Mouse (Mus musculus) myocyte (in vitro differentiated cells): Measurements from ENCODE around the gene Pbxip1. TPM values are rescaled to one million over a fixed set of nuclear protein-coding genes. Genes with fewer than 3 reads are reported as not detected.

ENCODE experiments used
- H3K27me3 ChIP-seq: one replicate; pipeline ENCODE4 v1.6.1; 2011; ENCODE audit not compliant: control insufficient read depth, insufficient read depth, insufficient read length
- H3K36me3 ChIP-seq: one replicate; pipeline ENCODE4 v1.6.1; 2011; ENCODE audit not compliant: control insufficient read depth, insufficient read depth
- H3K4me2 ChIP-seq: one replicate; pipeline ENCODE4 v1.6.1; 2011; ENCODE audit warnings: low read depth, control low read depth
- H3K4me3 ChIP-seq: one replicate; pipeline ENCODE4 v1.5.1; 2011; ENCODE audit warnings: mild to moderate bottlenecking, control low read depth, moderate library complexity
- H3K79me2 ChIP-seq: one replicate; pipeline ENCODE4 v1.6.1; 2011; ENCODE audit not compliant: control insufficient read depth, insufficient read depth
- H3ac ChIP-seq: one replicate; pipeline ENCODE4 v1.6.1; 2011; ENCODE audit not compliant: control insufficient read depth, insufficient read length
- CEBPB ChIP-seq: IDR thresholded peaks from 2 replicates; pipeline ENCODE4 v1.6.1; 2011; ENCODE audit warnings: mild to moderate bottlenecking, moderate library complexity; ENCODE audit not compliant: poor library complexity, insufficient read depth, severe bottlenecking
- E2F4 ChIP-seq: IDR thresholded peaks from one replicate; pipeline ENCODE4 v1.6.1; 2011; ENCODE audit warnings: mild to moderate bottlenecking, control low read depth, moderate library complexity; ENCODE audit not compliant: insufficient read depth
- MAX ChIP-seq: IDR thresholded peaks from one replicate; pipeline ENCODE4 v1.6.1; 2011; ENCODE audit warnings: low read depth, mild to moderate bottlenecking, control low read depth
- MYOD1 ChIP-seq, 3 experiments: IDR thresholded peaks; one replicate each; pipeline ENCODE4 v1.6.1; 2011; ENCODE audit warnings: control low read depth in 2 of 3, low read depth in 2 of 3, mild to moderate bottlenecking in 2 of 3, moderate library complexity in 1 of 3; ENCODE audit not compliant: insufficient read length in 2 of 3, control insufficient read depth in 1 of 3
- MYOG ChIP-seq, 3 experiments: IDR thresholded peaks; one replicate each; pipeline ENCODE4 v1.6.1; 2011; ENCODE audit warnings: control low read depth in 2 of 3, low read depth in 2 of 3, mild to moderate bottlenecking in 2 of 3; ENCODE audit not compliant: insufficient read length in 2 of 3, control insufficient read depth in 1 of 3, insufficient read depth in 1 of 3
- POLR2A ChIP-seq: IDR thresholded peaks from one replicate; pipeline ENCODE4 v1.6.1; 2011; ENCODE audit warnings: low read depth, mild to moderate bottlenecking, control low read depth, moderate library complexity; ENCODE audit not compliant: insufficient read length
- POLR2AphosphoS2 ChIP-seq: IDR thresholded peaks from one replicate; pipeline ENCODE4 v1.6.1; 2011; ENCODE audit warnings: low read depth, control low read depth; ENCODE audit not compliant: insufficient read length
- REST ChIP-seq: IDR thresholded peaks from one replicate; pipeline ENCODE4 v1.6.1; 2011; ENCODE audit warnings: mild to moderate bottlenecking, control low read depth, moderate library complexity; ENCODE audit not compliant: insufficient read depth, insufficient read length
- SRF ChIP-seq: IDR thresholded peaks from one replicate; pipeline ENCODE4 v1.6.1; 2011; ENCODE audit warnings: low read depth; ENCODE audit not compliant: control insufficient read depth, insufficient read length
- TCF12 ChIP-seq: IDR thresholded peaks from one replicate; pipeline ENCODE4 v1.6.1; 2011; ENCODE audit warnings: mild to moderate bottlenecking, control low read depth; ENCODE audit not compliant: poor library complexity, insufficient read depth, severe bottlenecking
- TCF3 ChIP-seq: IDR thresholded peaks from one replicate; pipeline ENCODE4 v1.6.1; 2011; ENCODE audit warnings: low read depth, control low read depth; ENCODE audit not compliant: insufficient read length
- USF1 ChIP-seq: IDR thresholded peaks from one replicate; pipeline ENCODE4 v1.6.1; 2011; ENCODE audit warnings: low read depth, mild to moderate bottlenecking, control low read depth, moderate library complexity
- polyA plus RNA-seq: library from polyadenylated mRNA; unstranded; fragments of >200 nt; fragmentation: generic; extraction: Trizol; gene quantifications from one replicate; pipeline ENCODE4 v1.2.1, GENCODE M21; 2012; ENCODE audit warnings: missing spikeins

Pbxip1 gene
- polyA plus RNA-seq, 1 experiment, result 159 TPM

- peaks cover 6% of the 10 kb centered on the region for H3K36me3 ChIP-seq
- H3K27me3 ChIP-seq, result no peaks in the 10 kb centered on the region
- peak overlapping the region; percentile 66 for H3ac ChIP-seq
- H3K4me3 ChIP-seq, result peak overlapping the region; percentile 99
- TF ChIP-seq TCF12 (no peak), REST (no peak), POLR2A (peak; percentile 32), MYOD1 (IDR thresholded peaks at IDR 0.05; ENCODE audit: control insufficient read depth in 1 of 3, insufficient read length in 2 of 3, low read depth in 2 of 3) (no peak)
- peaks cover 46% of the 10 kb centered on the region for H3K79me2 ChIP-seq
- peak overlapping the region; percentile 78 for H3K4me2 ChIP-seq
These were observed 46.4 kb upstream of the Pbxip1 start for GRCm38 (mm10) chr3:89390111-89390515.

- Histone ChIP-seq H3K27me3 (no peaks in the 10 kb centered on the region), H3K4me2 (peak overlapping the region; percentile 96), H3K4me3 (peak overlapping the region; percentile 99), H3ac (peak overlapping the region; percentile 66), H3K79me2 (peaks cover 42% of the 10 kb centered on the region), H3K36me3 (peaks cover 2% of the 10 kb centered on the region)
- TF ChIP-seq MYOD1 (IDR thresholded peaks at IDR 0.05; ENCODE audit: control insufficient read depth in 1 of 3, insufficient read length in 2 of 3, low read depth in 2 of 3), result peak in 1 of 3 experiments; percentile 53
- peak; percentile 63 for TF ChIP-seq POLR2A
- TF ChIP-seq MAX, result no peak
- TF ChIP-seq USF1, result no peak
- TF ChIP-seq E2F4, result no peak
- TF ChIP-seq CEBPB, result peak; percentile 93
- peak in 1 of 3 experiments; percentile 38 for TF ChIP-seq MYOG (IDR thresholded peaks at IDR 0.05; ENCODE audit: control insufficient read depth in 1 of 3, insufficient read depth in 1 of 3, insufficient read length in 2 of 3, low read depth in 2 of 3)
- no peak for TF ChIP-seq REST
- no peak for TF ChIP-seq TCF3
- TF ChIP-seq POLR2AphosphoS2, result peak; percentile 28
- no peak for TF ChIP-seq SRF
- TF ChIP-seq TCF12, result no peak
These were observed 45.5 kb upstream of the Pbxip1 start for GRCm38 (mm10) chr3:89390699-89391662.

- Histone ChIP-seq H3K79me2 (peaks cover 42% of the 10 kb centered on the region), H3ac (peak overlapping the region; percentile 66), H3K27me3 (no peaks in the 10 kb centered on the region), H3K36me3 (no peaks in the 10 kb centered on the region), H3K4me3 (peak overlapping the region; percentile 99), H3K4me2 (peak overlapping the region; percentile 96)
- no peak for TF ChIP-seq TCF3
- TF ChIP-seq MAX, result no peak
- peak; percentile 78 for TF ChIP-seq SRF
- TF ChIP-seq MYOD1 (IDR thresholded peaks at IDR 0.05; ENCODE audit: control insufficient read depth in 1 of 3, insufficient read length in 2 of 3, low read depth in 2 of 3), result peak in 1 of 3 experiments; percentile 23
- TF ChIP-seq E2F4, result no peak
- peak; percentile 60 for TF ChIP-seq POLR2A
- TF ChIP-seq USF1, result no peak
- peak; percentile 76 for TF ChIP-seq POLR2AphosphoS2
- no peak for TF ChIP-seq MYOG (IDR thresholded peaks at IDR 0.05; ENCODE audit: control insufficient read depth in 1 of 3, insufficient read depth in 1 of 3, insufficient read length in 2 of 3, low read depth in 2 of 3)
These were observed 44.6 kb upstream of the Pbxip1 start for GRCm38 (mm10) chr3:89391663-89392511.

- Histone ChIP-seq H3ac (peak overlapping the region; percentile 66), H3K27me3 (no peaks in the 10 kb centered on the region), H3K36me3 (no peaks in the 10 kb centered on the region), H3K4me2 (peak overlapping the region; percentile 65), H3K4me3 (peak overlapping the region; percentile 99), H3K79me2 (peaks cover 39% of the 10 kb centered on the region)
- TF ChIP-seq MYOD1 (IDR thresholded peaks at IDR 0.05; ENCODE audit: control insufficient read depth in 1 of 3, insufficient read length in 2 of 3, low read depth in 2 of 3) (peak in 1 of 3 experiments; percentile 18), E2F4 (no peak), POLR2AphosphoS2 (peak; percentile 32), CEBPB (no peak), SRF (no peak), USF1 (no peak), TCF3 (no peak), MYOG (IDR thresholded peaks at IDR 0.05; ENCODE audit: control insufficient read depth in 1 of 3, insufficient read depth in 1 of 3, insufficient read length in 2 of 3, low read depth in 2 of 3) (no peak), TCF12 (no peak), MAX (no peak), POLR2A (peak; percentile 35), REST (no peak)
These were observed 43.6 kb upstream of the Pbxip1 start for GRCm38 (mm10) chr3:89392871-89393311.
